Mouse (Mus musculus): ENCODE measurements at regions not wholly inside any gene's neighbourhood (a gene's known extent, or its start where the extent isn't known, plus 50 kb on each side); places are given as distances from the start of the nearest gene placed in this dataset.

DNA sequence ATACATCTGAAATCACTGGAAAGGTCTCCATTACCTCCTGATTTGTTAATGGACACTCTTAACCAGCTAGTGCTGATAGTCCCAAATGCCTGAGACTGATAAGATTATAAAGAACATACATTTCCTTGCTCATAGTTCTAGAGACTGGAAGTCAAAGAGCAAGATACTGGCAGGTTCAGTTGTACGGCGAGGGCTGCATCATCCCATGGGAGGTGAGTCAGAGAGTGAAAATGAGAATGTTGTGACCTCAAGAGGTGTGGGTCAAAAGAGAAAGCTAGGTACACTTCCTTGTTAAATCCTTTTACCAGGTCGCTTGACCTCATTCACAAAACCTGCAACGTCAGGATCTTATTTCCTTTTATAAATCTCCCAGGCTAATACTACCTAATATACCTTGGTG lies 72.7 kb upstream of the Klf12 start:
- Histone ChIP-seq H3K4me1 (ENCODE audit: insufficient read depth, low read depth, low read length) (no peaks in the 10 kb centered on the region), H3K9me3 (replicated peaks) (peaks cover 28% of the 10 kb centered on the region), H3K27me3 (ENCODE audit: insufficient read depth, low read length) (no peaks in the 10 kb centered on the region), H3K36me3 (replicated peaks) (no peaks in the 10 kb centered on the region), H3K4me3 (ENCODE audit: low read depth, low read length) (no peak overlapping the region)
- DNase-seq (ENCODE audit: low spot score) (no peak), ATAC-seq (ENCODE audit: extremely low read depth, insufficient number of reproducible peaks, low FRiP score, poor library complexity, severe bottlenecking) (no peak)
- TF ChIP-seq GATA1 (IDR thresholded peaks at IDR 0.05; ENCODE audit: borderline replicate concordance, low read length) (no peak), CTCF (IDR thresholded peaks at IDR 0.05; ENCODE audit: low read depth, low read length) (no peak), GATA2 (IDR thresholded peaks at IDR 0.05; ENCODE audit: borderline replicate concordance, low read depth, low read length) (no peak), TAL1 (conservative IDR thresholded peaks at IDR 0.05; ENCODE audit: low read depth, low read length) (no peak), POLR2AphosphoS5 (IDR thresholded peaks at IDR 0.05; ENCODE audit: insufficient replicate concordance, low read depth, low read length) (no peak)

DNA sequence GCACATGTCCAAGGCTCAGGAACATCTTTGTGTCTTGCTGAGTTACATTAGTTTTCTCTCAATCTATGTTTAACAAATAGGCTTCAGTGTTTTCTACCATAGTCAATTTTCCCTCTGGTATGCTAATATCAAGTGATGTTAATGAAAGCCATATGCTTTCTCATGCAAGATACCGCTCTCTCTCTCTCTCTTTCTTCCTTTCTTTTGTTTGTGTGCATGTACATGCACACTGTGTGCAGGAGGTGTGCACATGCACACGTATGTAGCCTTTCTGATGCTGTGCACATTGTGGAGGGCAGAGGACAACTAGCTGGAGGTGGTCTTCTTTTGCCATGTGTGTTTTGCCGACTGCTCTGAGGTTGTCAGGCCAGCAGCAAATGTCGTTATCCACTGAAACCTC lies 69.0 kb upstream of the Klf12 start:
- TF ChIP-seq POLR2AphosphoS5 (IDR thresholded peaks at IDR 0.05; ENCODE audit: insufficient replicate concordance, low read depth, low read length) (no peak), GATA1 (IDR thresholded peaks at IDR 0.05; ENCODE audit: borderline replicate concordance, low read length) (no peak), TAL1 (conservative IDR thresholded peaks at IDR 0.05; ENCODE audit: low read depth, low read length) (no peak), CTCF (IDR thresholded peaks at IDR 0.05; ENCODE audit: low read depth, low read length) (no peak), GATA2 (IDR thresholded peaks at IDR 0.05; ENCODE audit: borderline replicate concordance, low read depth, low read length) (no peak)
- no peaks in the 10 kb centered on the region for H3K4me1 ChIP-seq (ENCODE audit: insufficient read depth, low read depth, low read length)
- DNase-seq (ENCODE audit: low spot score) (no peak), ATAC-seq (ENCODE audit: extremely low read depth, insufficient number of reproducible peaks, low FRiP score, poor library complexity, severe bottlenecking) (no peak)
- peaks cover 29% of the 10 kb centered on the region for H3K9me3 ChIP-seq (replicated peaks)
- no peaks in the 10 kb centered on the region for H3K36me3 ChIP-seq (replicated peaks)
- H3K27me3 ChIP-seq (ENCODE audit: insufficient read depth, low read length) = no peaks in the 10 kb centered on the region
- H3K4me3 ChIP-seq (ENCODE audit: low read depth, low read length) = no peak overlapping the region

DNA sequence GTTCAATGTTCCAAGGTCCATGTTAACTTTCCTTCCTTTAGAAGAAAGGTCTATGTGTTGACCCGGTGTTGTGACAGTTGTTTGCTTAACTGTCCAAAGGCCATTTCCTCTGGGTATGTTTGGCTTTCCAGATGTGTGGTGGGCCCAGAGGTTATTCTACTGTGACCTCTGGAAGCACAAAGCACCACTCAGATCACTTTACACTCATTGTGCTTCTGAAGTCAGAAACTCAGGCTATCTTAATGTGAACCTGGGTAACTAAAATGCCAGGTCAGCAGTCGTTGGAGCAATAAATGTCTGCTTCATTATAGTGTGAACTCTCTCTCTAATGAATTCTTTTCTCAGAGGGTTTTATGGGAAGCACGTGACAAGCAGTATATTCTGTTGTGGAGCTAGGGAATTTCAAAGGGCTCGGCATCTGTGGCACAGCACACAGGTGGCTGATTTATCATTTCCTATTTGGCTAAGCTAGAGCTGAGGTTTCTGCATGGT lies 68.5 kb upstream of the Klf12 start:
- TF ChIP-seq GATA1 (IDR thresholded peaks at IDR 0.05; ENCODE audit: borderline replicate concordance, low read length) (no peak), POLR2AphosphoS5 (IDR thresholded peaks at IDR 0.05; ENCODE audit: insufficient replicate concordance, low read depth, low read length) (no peak), CTCF (IDR thresholded peaks at IDR 0.05; ENCODE audit: low read depth, low read length) (no peak), TAL1 (conservative IDR thresholded peaks at IDR 0.05; ENCODE audit: low read depth, low read length) (no peak), GATA2 (IDR thresholded peaks at IDR 0.05; ENCODE audit: borderline replicate concordance, low read depth, low read length) (no peak)
- no peaks in the 10 kb centered on the region for H3K27me3 ChIP-seq (ENCODE audit: insufficient read depth, low read length)
- DNase-seq (ENCODE audit: low spot score) (no peak), ATAC-seq (ENCODE audit: extremely low read depth, insufficient number of reproducible peaks, low FRiP score, poor library complexity, severe bottlenecking) (no peak)
- no peak overlapping the region for H3K4me3 ChIP-seq (ENCODE audit: low read depth, low read length)
- no peaks in the 10 kb centered on the region for H3K36me3 ChIP-seq (replicated peaks)
- H3K4me1 ChIP-seq (ENCODE audit: insufficient read depth, low read depth, low read length) = no peaks in the 10 kb centered on the region
- peaks cover 31% of the 10 kb centered on the region for H3K9me3 ChIP-seq (replicated peaks)

DNA sequence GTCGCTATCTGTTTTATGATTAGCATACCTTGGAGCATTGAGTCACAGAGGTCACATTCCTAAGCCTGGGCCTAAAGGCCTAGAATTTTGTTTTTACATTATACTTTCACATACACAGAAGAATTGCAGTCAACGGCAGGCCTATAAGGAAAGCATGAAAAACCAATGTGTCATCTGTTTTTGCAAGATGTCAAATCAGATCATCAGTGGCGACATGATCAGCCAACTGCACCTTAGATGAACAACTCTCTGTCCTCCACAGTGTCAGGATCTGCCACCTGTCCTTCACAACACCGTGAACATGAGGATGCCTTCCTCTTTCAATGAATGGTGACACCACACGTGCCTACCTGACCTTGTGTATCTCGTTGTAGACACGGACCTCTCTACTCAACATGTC lies 66.5 kb upstream of the Klf12 start:
- no peak overlapping the region for H3K4me3 ChIP-seq (ENCODE audit: low read depth, low read length)
- H3K9me3 ChIP-seq (replicated peaks) = peaks cover 23% of the 10 kb centered on the region
- no peaks in the 10 kb centered on the region for H3K27me3 ChIP-seq (ENCODE audit: insufficient read depth, low read length)
- no peak for TF ChIP-seq POLR2AphosphoS5 (IDR thresholded peaks at IDR 0.05; ENCODE audit: insufficient replicate concordance, low read depth, low read length)
- no peak for TF ChIP-seq CTCF (IDR thresholded peaks at IDR 0.05; ENCODE audit: low read depth, low read length)
- no peak for ATAC-seq (ENCODE audit: extremely low read depth, insufficient number of reproducible peaks, low FRiP score, poor library complexity, severe bottlenecking)
- no peak for DNase-seq (ENCODE audit: low spot score)
- H3K4me1 ChIP-seq (ENCODE audit: insufficient read depth, low read depth, low read length) = no peaks in the 10 kb centered on the region
- no peaks in the 10 kb centered on the region for H3K36me3 ChIP-seq (replicated peaks)

DNA sequence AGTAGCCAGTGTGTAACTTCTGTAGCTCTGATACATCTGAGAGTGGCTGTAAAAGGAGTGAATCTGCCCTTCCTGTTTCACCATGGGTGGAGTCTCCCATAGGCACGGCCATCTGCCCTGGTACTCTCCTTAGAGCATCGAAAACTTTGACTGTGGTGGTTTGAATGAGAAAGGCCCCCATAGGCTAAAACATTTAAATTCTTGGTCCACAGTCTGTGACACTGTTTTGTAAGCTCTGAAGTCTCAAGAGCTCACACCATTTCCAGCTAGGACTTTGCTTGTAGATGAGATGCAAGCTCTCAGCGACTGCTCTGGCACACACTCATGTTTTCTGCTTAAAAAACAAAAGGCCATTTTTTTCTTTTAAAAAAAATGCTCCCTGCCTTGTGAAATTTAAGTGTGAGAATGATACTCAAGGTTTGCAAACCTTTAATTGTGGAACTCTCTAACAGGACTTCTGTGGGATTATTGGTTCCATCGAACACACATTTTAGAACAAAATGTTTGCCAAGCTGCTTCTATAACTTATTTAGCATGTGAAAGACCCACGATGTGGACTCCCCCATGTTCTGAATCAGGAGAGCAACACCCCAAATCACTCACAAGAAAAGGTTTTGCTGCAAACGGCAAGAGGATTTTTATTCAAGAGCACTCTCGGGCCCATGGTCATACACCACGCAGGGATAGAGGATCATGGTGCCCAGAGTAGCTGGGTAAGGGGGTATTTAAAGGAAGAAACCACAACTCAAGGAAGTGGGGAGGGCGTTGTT lies 65.7 kb upstream of the Klf12 start:
- Histone ChIP-seq H3K36me3 (replicated peaks) (no peaks in the 10 kb centered on the region), H3K4me1 (ENCODE audit: insufficient read depth, low read depth, low read length) (no peaks in the 10 kb centered on the region), H3K9me3 (replicated peaks) (peaks cover 23% of the 10 kb centered on the region), H3K27me3 (ENCODE audit: insufficient read depth, low read length) (no peaks in the 10 kb centered on the region), H3K4me3 (ENCODE audit: low read depth, low read length) (no peak overlapping the region)
- TF ChIP-seq GATA2 (IDR thresholded peaks at IDR 0.05; ENCODE audit: borderline replicate concordance, low read depth, low read length) (no peak), GATA1 (IDR thresholded peaks at IDR 0.05; ENCODE audit: borderline replicate concordance, low read length) (no peak), TAL1 (conservative IDR thresholded peaks at IDR 0.05; ENCODE audit: low read depth, low read length) (no peak), POLR2AphosphoS5 (IDR thresholded peaks at IDR 0.05; ENCODE audit: insufficient replicate concordance, low read depth, low read length) (no peak), CTCF (IDR thresholded peaks at IDR 0.05; ENCODE audit: low read depth, low read length) (no peak)
- ATAC-seq (ENCODE audit: extremely low read depth, insufficient number of reproducible peaks, low FRiP score, poor library complexity, severe bottlenecking) (no peak), DNase-seq (ENCODE audit: low spot score) (no peak)

DNA sequence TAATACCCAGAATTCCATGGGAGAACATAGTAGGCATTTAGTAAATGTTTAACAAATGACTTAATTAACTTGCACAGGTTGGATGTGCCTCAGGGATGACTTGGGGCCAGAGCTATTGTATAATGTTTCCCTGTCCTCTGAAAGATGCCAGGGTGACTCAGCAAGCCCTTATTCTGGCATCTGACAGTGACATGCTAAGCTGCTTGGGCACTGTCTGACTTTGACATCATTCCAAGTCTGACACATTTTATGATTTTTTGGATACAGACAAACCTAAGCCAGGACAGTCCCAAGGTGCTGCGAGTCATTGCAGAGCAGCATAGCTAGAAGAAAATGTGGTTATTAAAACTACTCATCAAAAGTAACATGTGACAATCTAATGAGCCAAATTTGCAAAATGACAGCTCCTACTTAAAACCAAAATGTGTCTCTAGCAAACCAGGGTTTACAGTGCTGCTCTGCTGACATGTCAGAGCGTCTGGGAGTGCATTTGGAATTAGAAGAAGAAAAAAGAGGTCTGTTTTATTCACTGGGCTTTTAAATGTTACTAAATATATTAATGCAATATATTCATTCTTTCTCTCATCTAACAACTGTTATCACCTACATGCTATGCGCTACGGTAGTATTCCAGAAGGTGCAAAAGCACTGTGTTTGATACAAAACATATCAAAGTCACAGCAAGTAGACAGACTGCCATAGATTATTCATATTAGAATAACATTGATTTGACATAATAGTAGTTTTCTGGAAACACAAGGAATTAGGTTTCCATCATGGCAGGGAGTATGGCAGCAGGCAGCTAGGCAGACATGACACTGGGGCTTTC lies 64.1 kb upstream of the Klf12 start:
- ATAC-seq (ENCODE audit: extremely low read depth, insufficient number of reproducible peaks, low FRiP score, poor library complexity, severe bottlenecking) (no peak), DNase-seq (ENCODE audit: low spot score) (no peak)
- Histone ChIP-seq H3K4me1 (ENCODE audit: insufficient read depth, low read depth, low read length) (no peaks in the 10 kb centered on the region), H3K4me3 (ENCODE audit: low read depth, low read length) (no peak overlapping the region), H3K9me3 (replicated peaks) (peaks cover 17% of the 10 kb centered on the region), H3K27me3 (ENCODE audit: insufficient read depth, low read length) (no peaks in the 10 kb centered on the region), H3K36me3 (replicated peaks) (no peaks in the 10 kb centered on the region)
- TF ChIP-seq GATA2 (IDR thresholded peaks at IDR 0.05; ENCODE audit: borderline replicate concordance, low read depth, low read length) (no peak), POLR2AphosphoS5 (IDR thresholded peaks at IDR 0.05; ENCODE audit: insufficient replicate concordance, low read depth, low read length) (no peak), GATA1 (IDR thresholded peaks at IDR 0.05; ENCODE audit: borderline replicate concordance, low read length) (no peak), TAL1 (conservative IDR thresholded peaks at IDR 0.05; ENCODE audit: low read depth, low read length) (no peak), CTCF (IDR thresholded peaks at IDR 0.05; ENCODE audit: low read depth, low read length) (no peak)
